Mouse (Mus musculus) kidney, postnatal 0 days (tissue): Measurements from ENCODE around the gene Lmna. TPM values are rescaled to one million over a fixed set of nuclear protein-coding genes. Genes with fewer than 3 reads are reported as not detected.

ENCODE experiments used
- ATAC-seq: fragments of 200-750 bp; cut with Nextera tagmentation; replicated peaks from 2 replicates; pipeline ENCODE4 v1.8.0; 2017; ENCODE audit warnings: low read depth, moderate number of reproducible peaks, moderate TSS enrichment, moderate library complexity; ENCODE audit not compliant: low FRiP score
- DNase-seq: peaks from one replicate; pipeline ENCODE4 v3.0.0-alpha.2; 2016; ENCODE audit warnings: low spot score
- H3K27ac ChIP-seq: fragments of 300-500 bp; sonication (generic); 2 replicates; pipeline ENCODE4 v1.5.1; 2014; ENCODE audit warnings: mild to moderate bottlenecking
- H3K27me3 ChIP-seq: fragments of 300-500 bp; sonication (generic); 2 replicates; pipeline ENCODE4 v1.6.1; 2014; ENCODE audit warnings: low read length, mixed read lengths; ENCODE audit not compliant: insufficient read depth
- H3K36me3 ChIP-seq: fragments of 300-500 bp; sonication (generic); 2 replicates; pipeline ENCODE4 v1.6.1; 2014; ENCODE audit warnings: low read length, mixed read lengths; ENCODE audit not compliant: insufficient read depth
- H3K4me1 ChIP-seq: fragments of 300-500 bp; sonication (generic); replicated peaks from 2 replicates; pipeline ENCODE4 v1.6.1; 2014; ENCODE audit warnings: antibody characterized with exemption, low read length, mixed read lengths; ENCODE audit not compliant: insufficient read depth
- H3K4me2 ChIP-seq: fragments of 300-500 bp; sonication (generic); 2 replicates; pipeline ENCODE4 v1.6.1; 2014; ENCODE audit warnings: mild to moderate bottlenecking, low read length, moderate library complexity, mixed read lengths
- H3K4me3 ChIP-seq: fragments of 300-500 bp; sonication (generic); replicated peaks from 2 replicates; pipeline ENCODE4 v1.5.1; 2014; ENCODE audit warnings: low read depth, low read length
- H3K9ac ChIP-seq: fragments of 300-500 bp; sonication (generic); 2 replicates; pipeline ENCODE4 v1.6.1; 2014; ENCODE audit warnings: low read depth, low read length
- H3K9me3 ChIP-seq: fragments of 300-500 bp; sonication (generic); replicated peaks from 2 replicates; pipeline ENCODE4 v1.6.1; 2016; ENCODE audit warnings: low read length, inconsistent platforms, mixed read lengths
- CTCF ChIP-seq: IDR thresholded peaks from 2 replicates; pipeline ENCODE4 v1.5.1; 2016; ENCODE audit warnings: antibody characterized with exemption, low read depth, mild to moderate bottlenecking, moderate library complexity
- WGBS: fragments of 180-500 bp; shearing (Covaris S2); extraction: QIAGEN DNeasy Blood & Tissue Kit; methylation state at CpG from one replicate; pipeline ENCODE4 v1.1.7; 2014; 5-methylcytosine and 5-hydroxymethylcytosine counted together
- microRNA counts: library from miRNA; unstranded; fragments of <30 nt; microRNA quantifications from one replicate; lab custom pipeline; 2015
- microRNA-seq: library from miRNA; unstranded; fragments of <30 nt; microRNA quantifications from one replicate; pipeline ENCODE4, GENCODE M21; 2016
- polyA plus RNA-seq: library from polyadenylated mRNA; unstranded; fragments of >200 nt; fragmentation: Nextera tagmentation; extraction: Ambion mirVana; gene quantifications from 2 replicates; pipeline ENCODE4 v1.2.1, GENCODE M21; 2015

Gene Lmna
- polyA plus RNA-seq, 1 experiment from 2014 or later, result 99.3 TPM

DNA sequence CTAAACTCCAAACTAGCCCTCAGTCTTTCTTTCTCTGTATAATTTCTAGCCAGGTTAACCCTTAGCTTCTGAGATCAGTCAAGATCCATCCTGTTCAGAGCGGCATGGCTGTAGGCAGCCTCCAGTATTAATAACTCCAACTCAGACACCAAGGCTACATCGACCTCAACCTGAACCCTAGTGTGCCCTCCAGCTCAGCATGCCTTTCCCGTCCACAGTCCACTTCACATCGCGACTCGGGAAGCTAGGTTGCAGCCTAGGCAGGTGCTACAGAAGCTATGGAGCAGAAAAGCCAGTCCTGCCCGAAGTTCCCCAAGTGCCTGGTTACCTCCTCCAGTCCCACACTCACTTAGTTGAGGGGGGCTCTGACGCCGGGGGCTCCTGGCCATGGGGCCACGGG is 72.3 kb downstream of the Lmna start:
- no peak for TF ChIP-seq CTCF
- H3K36me3 ChIP-seq, result no peaks in the 10 kb centered on the region
- no peaks in the 10 kb centered on the region for H3K9me3 ChIP-seq
- H3K9ac ChIP-seq, result peak overlapping the region; percentile 32; the same call in 1 of the 2 replicates
- ATAC-seq (peak; percentile 50; the same call in 1 of the 2 replicates), DNase-seq (peak; percentile 55)
- peak overlapping the region; percentile 53; the same call in 1 of the 2 replicates for H3K4me2 ChIP-seq
- H3K4me3 ChIP-seq, result no peak overlapping the region
- H3K4me1 ChIP-seq, result peaks cover 19% of the 10 kb centered on the region
- H3K27ac ChIP-seq, result peak overlapping the region; percentile 80
- H3K27me3 ChIP-seq, result no peaks in the 10 kb centered on the region
- 46% methylated on average over 10 of the region's 10 CpGs for WGBS

DNA sequence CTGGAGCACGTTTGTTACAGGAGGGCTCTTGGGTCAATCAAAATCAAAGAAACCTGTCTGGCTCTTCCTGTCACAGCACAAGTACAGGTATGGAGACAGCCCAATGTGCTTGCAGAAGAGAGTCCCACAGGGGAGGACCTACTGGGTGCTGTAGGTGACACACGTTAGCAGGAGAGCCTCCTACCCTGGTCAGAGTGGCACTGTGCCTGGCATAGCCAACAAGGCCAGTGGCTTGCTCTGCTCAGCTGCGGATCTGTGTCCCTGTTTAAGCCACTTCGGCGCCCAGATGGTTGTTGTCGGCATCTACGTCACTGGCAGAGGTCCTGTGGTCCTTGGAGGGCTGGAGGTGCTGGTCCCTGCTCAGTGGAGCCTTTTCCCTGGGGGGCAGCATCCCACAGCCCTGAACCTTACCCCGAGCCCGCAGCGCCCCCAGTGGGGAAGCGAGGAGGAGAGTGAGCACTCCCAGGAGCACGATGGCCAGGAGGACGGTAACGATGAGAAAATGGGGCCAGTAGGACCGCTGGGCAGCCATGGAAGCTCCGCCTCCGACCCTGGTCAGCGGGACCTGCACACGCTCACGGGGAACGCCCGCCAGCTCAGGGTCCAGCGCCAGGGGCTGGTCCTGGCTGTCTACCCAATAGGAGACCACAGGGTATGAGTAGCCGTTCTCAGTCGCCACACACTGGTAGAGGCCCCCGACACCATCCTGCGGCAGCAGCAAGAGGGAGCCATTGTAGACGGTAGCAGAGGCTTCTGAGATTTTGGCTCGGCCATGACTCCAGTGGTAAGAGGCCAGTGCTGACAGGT is 73.2 kb downstream of the Lmna start:
- Histone ChIP-seq H3K4me1 (peaks cover 19% of the 10 kb centered on the region), H3K27me3 (no peaks in the 10 kb centered on the region), H3K9me3 (no peaks in the 10 kb centered on the region), H3K27ac (peak overlapping the region; percentile 80), H3K4me3 (peak overlapping the region; percentile 6; the same call in 1 of the 2 replicates), H3K4me2 (peak overlapping the region; percentile 53), H3K9ac (peak overlapping the region; percentile 9; the same call in 1 of the 2 replicates), H3K36me3 (no peaks in the 10 kb centered on the region)
- peak; percentile 83 for DNase-seq
- WGBS, result 9% methylated on average over 29 of the region's 29 CpGs
- peak; percentile 87 for ATAC-seq
- TF ChIP-seq CTCF, result peak; percentile 64

DNA sequence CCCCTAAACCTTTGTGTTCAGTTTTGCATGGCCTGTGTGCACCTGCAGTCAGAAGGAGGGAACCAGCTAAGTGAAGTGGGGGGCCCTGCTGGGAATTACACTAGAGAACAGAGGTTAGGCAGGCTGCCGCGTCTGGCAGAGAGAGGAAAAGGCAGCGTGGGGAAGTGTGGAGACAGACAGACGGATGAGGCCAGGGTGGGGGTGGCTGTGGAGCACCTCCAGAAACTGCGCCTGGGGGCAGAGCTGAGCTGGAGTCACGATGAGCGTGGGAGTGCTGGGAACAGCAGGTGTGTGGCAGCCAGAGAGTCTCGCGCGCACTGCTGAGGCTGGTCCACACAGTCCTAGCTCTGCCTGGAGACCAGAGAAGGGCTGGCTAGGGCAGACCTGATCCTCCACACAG is 74.2 kb downstream of the Lmna start:
- Histone ChIP-seq H3K36me3 (no peaks in the 10 kb centered on the region), H3K27ac (no peak overlapping the region), H3K9ac (no peak overlapping the region), H3K27me3 (no peaks in the 10 kb centered on the region), H3K4me2 (no peak overlapping the region), H3K4me3 (no peak overlapping the region), H3K9me3 (no peaks in the 10 kb centered on the region), H3K4me1 (peaks cover 19% of the 10 kb centered on the region)
- no peak for TF ChIP-seq CTCF
- WGBS, result 42% methylated on average over 10 of the region's 10 CpGs
- no peak for ATAC-seq
- no peak for DNase-seq

MicroRNA genes within 50 kb of the gene (microRNA counts, 519-probe panel; counts per million panel counts)
- microRNA mmu-miR-1905 (lab: Ali Mortazavi, UCI), result 330 counts per million, percentile 68 among the panel's probes with 10 or more counts

Small RNA genes lying within 50 kb of the gene (microRNA-seq; reads per million reads assigned to microRNA genes)
- gene Mir1905, result not detected
- not detected for gene Mir7011

Other genes starting within 250 kb of the Lmna start
- gene Gm38392, start 222.7 kb downstream of the Lmna start, polyA plus RNA-seq, result 3.8 and 5.1 TPM in 2 replicates
- gene Tsacc, start 213.0 kb downstream of the Lmna start, polyA plus RNA-seq, result 13.0 and 13.8 TPM in 2 replicates
- 373 and 411 TPM in 2 replicates for gene Cct3, start 212.8 kb downstream of the Lmna start, polyA plus RNA-seq
- 306 and 328 TPM in 2 replicates for gene Glmp, start 184.9 kb downstream of the Lmna start, polyA plus RNA-seq
- 6.3 and 7.4 TPM in 2 replicates for gene Tmem79, start 173.8 kb downstream of the Lmna start, polyA plus RNA-seq
- gene Smg5, start 173.7 kb downstream of the Lmna start, polyA plus RNA-seq, result 26.7 and 30.9 TPM in 2 replicates
- gene Paqr6, start 145.4 kb downstream of the Lmna start, polyA plus RNA-seq, result 15.4 and 16.6 TPM in 2 replicates
- 3.8 and 4.7 TPM in 2 replicates for gene Bglap3, start 137.2 kb downstream of the Lmna start, polyA plus RNA-seq
- gene Bglap2, start 131.3 kb downstream of the Lmna start, polyA plus RNA-seq, result 4.2 and 7.1 TPM in 2 replicates
- gene Bglap, start 125.5 kb downstream of the Lmna start, polyA plus RNA-seq, result not detected in 2 replicates
- gene Pmf1, start 99.6 kb downstream of the Lmna start, polyA plus RNA-seq, result 97.5 and 107 TPM in 2 replicates
- 17.1 and 17.7 TPM in 2 replicates for gene Slc25a44, start 84.8 kb downstream of the Lmna start, polyA plus RNA-seq
- gene Sema4a, start 48.8 kb downstream of the Lmna start, polyA plus RNA-seq, result 32.6 and 33.3 TPM in 2 replicates
- gene Mex3a, start 22.4 kb upstream of the Lmna start, polyA plus RNA-seq, result 12.5 and 13.8 TPM in 2 replicates
- 27.4 and 28.9 TPM in 2 replicates for gene Rab25, start 38.3 kb upstream of the Lmna start, polyA plus RNA-seq
- 164 and 173 TPM in 2 replicates for gene Lamtor2, start 43.1 kb upstream of the Lmna start, polyA plus RNA-seq
- gene Ubqln4, start 43.8 kb upstream of the Lmna start, polyA plus RNA-seq, result 35.1 and 35.9 TPM in 2 replicates
- gene Ssr2, start 65.9 kb upstream of the Lmna start, polyA plus RNA-seq, result 294 and 311 TPM in 2 replicates
- gene Arhgef2, start 96.0 kb upstream of the Lmna start, polyA plus RNA-seq, result 53.7 and 65.4 TPM in 2 replicates
- not detected in 2 replicates for gene Rxfp4, start 143.2 kb upstream of the Lmna start, polyA plus RNA-seq
- 71.4 and 72.1 TPM in 2 replicates for gene Khdc4, start 175.8 kb upstream of the Lmna start, polyA plus RNA-seq
- gene Rit1, start 206.9 kb upstream of the Lmna start, polyA plus RNA-seq, result 58.6 and 62.5 TPM in 2 replicates